Mouse (Mus musculus) left cerebral cortex, postnatal 36 days (tissue): ENCODE data around the gene Ndufs1. TPM values are rescaled to one million over a fixed set of nuclear protein-coding genes. Genes with fewer than 3 reads are reported as not detected.

Experiments used
- microRNA-seq: library from miRNA; unstranded; fragments of <30 nt; microRNA quantifications from one replicate; pipeline ENCODE4 v1.2.0, GENCODE M21; 2022
- total RNA-seq, 2 experiments: library from RNA; stranded (reverse); gene quantifications; 2 replicates each; pipeline ENCODE4 v1.2.3; 2021

The Ndufs1 gene
- total RNA-seq, 2 experiments from 2014 or later, result 152 TPM

Small RNA genes within 50 kb of the gene (microRNA-seq; reads per million reads assigned to microRNA genes)
- gene Gm24557 (not detected), gene Gm27512 (not detected)

Other genes starting within 250 kb of the Ndufs1 start
- gene Ino80d, start 62.2 kb downstream of the Ndufs1 start, total RNA-seq, result 10 to 100 TPM; 27.4 to 35.7 TPM
- 100 to 1,000 TPM; 304 to 327 TPM for gene Eef1b2, start within 50 bp of the Ndufs1 start, total RNA-seq
- under 1 TPM; 0.37 to 0.86 TPM for gene Gpr1, start 37.7 kb upstream of the Ndufs1 start, total RNA-seq
- gene Zdbf2, start 96.4 kb upstream of the Ndufs1 start, total RNA-seq, result 10 to 100 TPM; 16.1 to 20.9 TPM